24 mouse cellular contexts compared by ENCODE assay signal in the genomic region with DNA sequence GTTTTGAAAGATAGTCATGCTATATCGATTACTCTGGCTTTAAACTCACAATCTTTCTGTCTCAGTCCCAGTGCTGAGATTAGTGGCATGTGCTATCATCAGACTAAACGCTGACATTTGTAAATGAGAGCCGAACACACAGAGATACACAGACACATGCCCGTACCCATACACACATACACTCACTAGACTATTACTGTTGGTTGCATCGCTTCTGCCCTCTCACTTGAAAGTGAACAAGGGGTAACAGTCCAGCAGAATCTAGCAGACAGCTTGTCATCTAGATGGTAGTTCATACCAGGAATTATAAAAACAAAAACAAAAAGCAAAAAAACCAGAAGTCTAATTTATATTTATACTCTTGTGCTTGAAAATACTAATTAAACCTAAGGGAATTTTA.
"Had no signal": no experiment of that assay in that cellular context is flagged by ENCODE, and none has a peak within 500 bp of the region (broad histone marks: within the 10 kb centered on the region; RNA-seq: fewer than 3 reads in every experiment).

No protein-coding gene starts in this region.

- H3K4me2 ChIP-seq: heart, embryonic 11.5 days; heart, embryonic 13.5 days; heart, embryonic 15.5 days; hindbrain, embryonic 12.5 days; hindbrain, embryonic 14.5 days; intestine, embryonic 15.5 days; limb, embryonic 12.5 days; liver, embryonic 11.5 days had no signal

- H3K27me3 ChIP-seq: heart, embryonic 13.5 days; heart, embryonic 15.5 days; hindbrain, embryonic 12.5 days; intestine, embryonic 15.5 days; limb, embryonic 12.5 days had no signal

- H3K36me3 ChIP-seq: hindbrain, embryonic 10.5 days; hindbrain, embryonic 12.5 days; intestine, embryonic 15.5 days; limb, embryonic 10.5 days; limb, embryonic 12.5 days had no signal

- H3K4me3 ChIP-seq: gastrocnemius, adult 2 months; heart, adult 2 months; heart, embryonic 13.5 days; heart, embryonic 15.5 days; hindbrain, embryonic 10.5 days; hindbrain, embryonic 12.5 days; intestine, embryonic 15.5 days; layer of hippocampus, adult 2 months; left cerebral cortex, adult 2 months; limb, embryonic 10.5 days; limb, embryonic 12.5 days had no signal

- DNase-seq: gastrocnemius, adult 2 months; gastrocnemius, postnatal 10 days; gastrocnemius, postnatal 25 days; heart, adult 2 months; heart, postnatal 14 days; heart, postnatal 36 days; kidney, adult 18-20 months; kidney, adult 8-10 months; kidney, postnatal 10 days; kidney, postnatal 25 days; kidney, postnatal 4 days; liver had no signal
